Mouse (Mus musculus) brain, embryonic 18.5 days (tissue): ENCODE measurements around the gene D6Wsu163e.

Source experiments
- DNase-seq: peaks from one replicate; pipeline ENCODE4 v3.0.0-alpha.2; 2012; ENCODE audit warnings: low read depth, low spot score

D6Wsu163e gene

GRCm38 (mm10) chr6:126939487-126940171 is at the start of gene D6Wsu163e, which contains the start of gene Rad51ap1:
Gene D6Wsu163e, plus strand, starts transcription at chr6:126939962.
Gene Rad51ap1, minus strand, starts transcription at chr6:126939587.
- peak; percentile 89 for DNase-seq

- DNase-seq: no peak
Measured at GRCm38 (mm10) chr6:126907378-126907777, 32.4 kb upstream of the D6Wsu163e start.

- no peak for DNase-seq
Measured at GRCm38 (mm10) chr6:126907876-126908275, 31.9 kb upstream of the D6Wsu163e start.

GRCm38 (mm10) chr6:126910727-126911126 is 29.0 kb upstream of the D6Wsu163e start:
- no peak for DNase-seq

GRCm38 (mm10) chr6:126914928-126915327 is 24.8 kb upstream of the D6Wsu163e start:
- no peak for DNase-seq

GRCm38 (mm10) chr6:126921111-126921881 is 18.5 kb upstream of the D6Wsu163e start, which contains the start of gene Dyrk4:
Gene Dyrk4, minus strand, starts transcription at chr6:126921839.
- no peak for DNase-seq

GRCm38 (mm10) chr6:126932896-126933295 is 6.9 kb upstream of the D6Wsu163e start:
- no peak for DNase-seq

- DNase-seq: no peak
Measured at GRCm38 (mm10) chr6:126938047-126938446, 1.7 kb upstream of the D6Wsu163e start.

GRCm38 (mm10) chr6:126938853-126939486 is 792 bp upstream of the D6Wsu163e start:
- no peak for DNase-seq

- DNase-seq: no peak
Measured at GRCm38 (mm10) chr6:126940451-126940850, 689 bp downstream of the D6Wsu163e start.

- no peak for DNase-seq
Measured at GRCm38 (mm10) chr6:126948336-126948735, 8.6 kb downstream of the D6Wsu163e start.

- peak; percentile 52 for DNase-seq
Measured at GRCm38 (mm10) chr6:126955734-126956133, 16.0 kb downstream of the D6Wsu163e start.

- no peak for DNase-seq
Measured at GRCm38 (mm10) chr6:126961371-126962018, 21.7 kb downstream of the D6Wsu163e start.

- no peak for DNase-seq
Measured at GRCm38 (mm10) chr6:126962709-126963108, 22.9 kb downstream of the D6Wsu163e start.

GRCm38 (mm10) chr6:126963426-126963825 is 23.7 kb downstream of the D6Wsu163e start:
- no peak for DNase-seq

- DNase-seq: no peak
Measured at GRCm38 (mm10) chr6:126966241-126967026, 26.7 kb downstream of the D6Wsu163e start.

- no peak for DNase-seq
Measured at GRCm38 (mm10) chr6:126981539-126982234, 41.9 kb downstream of the D6Wsu163e start.

GRCm38 (mm10) chr6:126993676-126994075 is 53.9 kb downstream of the D6Wsu163e start:
- no peak for DNase-seq

- DNase-seq: no peak
Measured at GRCm38 (mm10) chr6:126995494-126995893, 55.7 kb downstream of the D6Wsu163e start.

- no peak for DNase-seq
Measured at GRCm38 (mm10) chr6:126996399-126996798, 56.6 kb downstream of the D6Wsu163e start.
